Mouse (Mus musculus) cortical plate, adult 2 months (tissue): ENCODE results near the gene Gm8126.
"Not testable (repeated sequence)": the region's sequence is repeated elsewhere in the genome, so short reads cannot be mapped to it uniquely, and the experiment has no call there.

ENCODE experiments used
- CTCF ChIP-seq: fragments of 200-500 bp; IDR thresholded peaks from 2 replicates; pipeline ENCODE4 v1.5.1; 2011; ENCODE audit warnings: mild to moderate bottlenecking, control low read depth, low read length; ENCODE audit not compliant: insufficient read depth; ENCODE audit errors: extremely low read depth
- POLR2A ChIP-seq: fragments of 200-500 bp; IDR thresholded peaks from 2 replicates; pipeline ENCODE4 v1.6.1; 2011; ENCODE audit warnings: mild to moderate bottlenecking, low read length, control low read depth; ENCODE audit not compliant: insufficient read depth; ENCODE audit errors: extremely low read depth

DNA sequence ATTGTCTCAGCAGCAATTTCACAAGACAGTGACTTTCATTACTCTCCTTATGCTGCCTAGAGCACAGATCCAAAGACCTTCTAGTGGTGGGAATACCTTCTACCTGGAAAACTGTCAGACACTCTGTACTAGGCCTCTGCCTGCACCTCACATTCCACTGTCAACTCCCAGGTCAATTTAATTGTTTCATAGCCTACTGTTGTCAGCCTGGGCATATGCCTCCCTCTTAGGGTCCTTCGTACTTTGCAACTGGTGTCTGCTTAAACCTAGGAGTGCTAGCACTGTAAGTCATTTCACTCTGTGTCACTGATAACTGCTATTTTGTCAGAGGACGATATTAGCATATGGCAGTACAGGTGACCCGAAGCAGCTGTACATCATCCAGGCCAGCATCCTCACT, 10.8 kb downstream of the Gm8126 start:
- TF ChIP-seq CTCF, POLR2A: not testable (repeated sequence)
